Mouse (Mus musculus): ENCODE measurements around the gene Ccdc62. TPM values are rescaled to one million over a fixed set of nuclear protein-coding genes. Genes with fewer than 3 reads are reported as not detected.

Ccdc62 gene
- total RNA-seq, 1 experiment from 2014 or later: 4.7 TPM

GRCm38 (mm10) chr5:124003375-124003774, 72.9 kb downstream of the Ccdc62 start:
- no peak for DNase-seq

DNA sequence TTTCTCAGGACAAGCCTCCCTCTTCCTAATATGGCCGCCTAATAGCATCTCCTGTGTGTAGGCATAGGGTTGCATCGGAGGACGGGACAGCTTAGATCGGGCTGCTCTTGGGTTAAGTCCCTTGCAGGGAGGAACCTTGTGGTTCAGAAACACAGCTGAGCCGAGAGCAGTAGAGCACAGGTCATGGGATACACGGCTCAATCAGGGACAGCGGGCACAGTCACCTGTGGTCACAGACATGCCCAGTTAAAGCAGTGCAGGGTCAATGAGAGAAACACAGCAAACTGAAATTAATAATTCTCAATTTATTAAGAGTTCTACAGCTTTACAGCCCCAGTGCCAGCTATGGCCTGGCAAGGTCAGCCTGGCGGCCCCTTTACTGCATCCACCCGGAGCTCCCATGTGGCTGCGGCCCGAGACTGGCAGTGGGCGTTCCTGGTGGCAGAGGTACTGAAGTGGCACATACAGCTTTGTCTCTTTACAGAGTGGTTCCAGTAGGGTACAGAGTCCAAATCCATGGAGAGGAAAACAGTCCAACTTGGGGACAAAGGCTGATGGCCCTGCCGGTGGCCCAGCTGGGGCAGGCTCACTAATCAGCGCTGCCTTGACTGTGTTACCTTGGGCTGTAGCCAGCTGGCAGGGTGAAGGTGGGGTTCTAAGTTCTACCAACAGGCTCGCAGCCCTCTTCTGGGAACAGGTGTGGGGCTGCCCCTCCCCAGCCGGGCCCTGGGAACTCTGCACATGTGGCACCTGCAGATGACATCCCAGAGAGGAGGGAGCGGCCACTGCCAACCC, 74.1 kb downstream of the Ccdc62 start:
- peak; percentile 77 for DNase-seq

- no peak for DNase-seq
Observed at GRCm38 (mm10) chr5:124005151-124005500, 74.6 kb downstream of the Ccdc62 start.

DNA sequence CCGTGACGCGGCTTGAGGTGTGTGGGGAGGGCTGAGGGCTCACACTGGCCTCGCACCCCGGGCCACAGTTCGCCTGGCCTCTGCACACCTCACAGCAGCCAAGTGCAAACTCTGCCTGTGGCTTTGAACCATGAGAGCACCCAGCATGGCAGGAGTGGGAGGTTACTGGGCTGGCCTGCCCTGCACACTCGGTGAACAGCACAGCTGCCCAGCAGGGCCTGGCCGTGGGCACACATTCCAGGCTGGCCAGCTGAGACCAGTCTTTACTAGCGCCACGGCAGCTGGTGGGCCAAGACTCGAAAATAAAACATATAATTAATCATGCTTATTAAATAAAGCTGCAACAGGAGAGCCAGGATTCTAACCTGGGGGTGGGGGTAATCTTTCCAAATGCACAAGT, 75.1 kb downstream of the Ccdc62 start:
- DNase-seq: no peak

- no peak for DNase-seq
Observed at GRCm38 (mm10) chr5:124006082-124006873, 75.8 kb downstream of the Ccdc62 start.

DNA sequence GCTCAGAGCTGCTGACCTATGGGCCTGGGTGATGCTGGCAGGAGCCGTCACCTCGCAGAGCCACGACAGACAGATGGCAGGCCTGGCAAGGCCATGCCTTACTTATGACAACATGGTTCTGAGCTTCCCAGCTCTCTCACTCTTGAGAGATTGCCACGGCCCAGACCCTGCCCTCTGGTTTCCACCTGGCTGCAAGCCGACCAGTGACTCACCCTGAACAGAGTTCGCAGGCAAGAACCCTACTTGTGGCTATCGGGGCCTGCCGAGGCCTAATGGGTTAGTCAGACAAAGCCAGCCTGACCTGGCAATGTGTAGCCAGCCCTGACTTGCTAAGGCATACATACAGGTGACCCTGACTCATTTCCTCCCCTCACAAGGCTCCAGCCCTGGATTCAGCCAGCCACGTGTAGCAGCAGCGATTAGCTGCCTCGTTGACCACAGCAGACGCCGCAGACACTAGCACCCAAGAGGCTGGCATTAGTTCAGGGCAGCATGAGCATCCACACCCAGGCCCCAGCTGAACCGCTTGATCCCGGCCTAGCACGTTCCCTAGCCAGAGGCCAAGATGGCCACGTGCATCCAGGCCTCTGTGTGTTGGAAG, 76.5 kb downstream of the Ccdc62 start:
- peak; percentile 95 for DNase-seq

GRCm38 (mm10) chr5:124010077-124010476, 79.6 kb downstream of the Ccdc62 start:
- no peak for DNase-seq

DNA sequence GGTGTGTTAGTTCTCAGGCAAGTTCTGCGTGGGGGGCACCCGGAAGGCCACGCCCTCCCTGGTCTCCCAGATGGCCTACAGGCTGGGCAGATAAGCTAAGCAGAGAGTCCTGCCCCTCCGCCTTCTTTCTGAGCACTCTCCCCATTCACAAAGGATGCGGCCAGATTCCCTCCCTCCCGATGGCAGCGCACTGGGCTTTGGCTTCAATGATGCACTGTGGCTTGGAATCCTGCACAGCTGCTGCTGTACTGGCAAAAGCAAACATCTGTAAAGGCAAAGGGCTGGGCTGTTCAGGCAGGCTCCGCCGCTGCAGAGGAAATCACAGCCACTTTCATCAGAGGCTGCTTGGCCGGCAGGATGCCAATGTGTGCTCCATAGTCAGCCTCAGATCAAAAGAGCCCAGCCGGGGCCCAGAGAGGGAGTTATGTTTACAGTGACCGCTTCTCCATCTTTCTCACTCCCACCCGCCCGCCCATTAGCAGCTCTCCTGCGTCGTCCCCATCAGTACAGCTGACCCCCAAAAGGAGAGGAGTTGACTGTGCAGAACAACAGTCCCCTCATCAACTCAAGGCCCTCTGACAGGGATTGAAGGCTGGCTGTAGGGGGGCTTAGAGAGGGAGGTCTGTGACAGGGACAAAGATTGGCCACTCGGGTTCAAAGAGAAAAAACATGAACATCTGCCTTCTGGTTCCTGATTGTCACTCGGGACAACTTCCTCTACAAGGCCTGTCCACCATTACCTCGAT, 80.6 kb downstream of the Ccdc62 start:
- DNase-seq: peak; percentile 84

DNA sequence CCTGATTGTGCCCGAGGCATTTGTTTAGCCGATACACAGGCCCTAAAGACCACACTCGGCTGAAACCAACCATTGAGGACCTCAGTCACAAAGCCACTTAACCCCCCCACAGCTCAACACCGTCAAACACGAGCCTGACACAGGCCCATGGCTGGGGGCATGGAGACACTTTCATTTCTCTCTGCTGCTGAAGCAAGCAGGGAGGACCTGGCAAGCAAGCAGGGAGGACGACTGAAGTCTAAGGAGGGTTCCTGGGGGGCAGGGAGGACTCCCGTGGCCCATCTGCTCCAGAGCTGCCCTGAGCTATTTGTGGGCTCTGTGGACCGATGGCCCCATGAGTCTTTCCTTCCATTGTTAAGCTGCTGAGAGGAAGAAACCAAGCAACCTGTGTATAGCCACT, 81.4 kb downstream of the Ccdc62 start:
- no peak for DNase-seq

DNA sequence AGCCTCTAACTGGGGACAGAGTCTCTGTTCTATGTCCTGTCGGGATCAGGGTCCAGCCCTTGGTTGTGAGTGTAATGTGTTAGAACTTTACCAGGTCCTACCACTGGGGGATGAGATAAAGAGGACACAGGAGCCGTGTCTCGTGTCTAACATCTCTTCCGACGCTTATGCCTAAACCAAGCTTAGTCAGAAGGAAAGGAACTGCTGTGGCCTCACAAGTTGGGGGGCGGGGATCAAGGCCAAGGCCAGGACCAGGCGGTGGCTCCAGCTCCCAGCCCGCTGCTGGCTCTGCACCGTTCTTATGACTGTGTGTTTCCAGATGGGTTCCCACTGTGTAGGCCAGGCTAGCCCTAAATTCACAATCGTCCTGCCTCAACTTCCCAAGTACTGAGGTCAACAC, 82.4 kb downstream of the Ccdc62 start:
- DNase-seq: peak; percentile 81

- DNase-seq: no peak
Observed at GRCm38 (mm10) chr5:124013747-124014146, 83.3 kb downstream of the Ccdc62 start.

DNA sequence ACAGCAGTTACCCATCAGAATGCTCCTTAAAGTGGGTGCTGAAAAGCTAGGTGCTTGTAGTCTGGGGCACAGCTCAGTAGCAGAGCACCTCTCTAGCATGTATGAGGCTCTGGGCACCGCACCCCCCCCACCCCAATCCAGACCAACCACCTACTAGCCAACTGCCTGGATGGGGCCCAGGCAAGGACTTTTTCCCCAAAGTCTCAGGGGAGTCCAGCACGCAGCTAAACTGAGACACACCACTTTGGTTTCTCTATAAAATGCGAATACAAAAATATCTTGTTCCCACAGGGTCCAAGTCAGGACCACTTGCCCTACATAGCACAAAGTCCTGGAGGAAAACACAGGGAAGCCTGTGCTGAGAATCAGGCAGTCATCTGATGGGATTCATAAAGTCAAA, 83.7 kb downstream of the Ccdc62 start:
- DNase-seq: no peak

DNA sequence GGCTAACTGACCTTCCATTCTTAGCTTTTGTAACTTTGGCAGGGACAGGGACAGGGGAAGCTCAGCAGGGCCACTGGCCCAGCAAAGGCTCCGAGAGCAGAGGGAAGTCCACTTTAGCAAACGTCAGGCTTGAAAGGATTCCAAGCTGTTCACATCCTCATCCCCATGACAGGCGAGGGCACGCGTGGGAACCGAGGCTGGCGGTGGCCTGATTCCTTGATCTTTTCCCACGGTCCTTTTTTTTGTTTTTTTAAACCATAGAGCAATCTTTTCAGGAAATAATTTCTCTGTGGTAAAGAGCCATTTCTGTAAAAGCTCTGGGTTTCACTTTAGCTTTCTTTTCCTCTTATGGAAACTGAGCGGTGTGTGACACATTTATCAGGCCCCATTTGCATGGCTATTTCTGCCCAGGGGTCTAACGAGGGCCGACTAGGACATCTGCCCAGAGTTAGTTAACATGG, 84.3 kb downstream of the Ccdc62 start:
- DNase-seq: peak; percentile 74

DNA sequence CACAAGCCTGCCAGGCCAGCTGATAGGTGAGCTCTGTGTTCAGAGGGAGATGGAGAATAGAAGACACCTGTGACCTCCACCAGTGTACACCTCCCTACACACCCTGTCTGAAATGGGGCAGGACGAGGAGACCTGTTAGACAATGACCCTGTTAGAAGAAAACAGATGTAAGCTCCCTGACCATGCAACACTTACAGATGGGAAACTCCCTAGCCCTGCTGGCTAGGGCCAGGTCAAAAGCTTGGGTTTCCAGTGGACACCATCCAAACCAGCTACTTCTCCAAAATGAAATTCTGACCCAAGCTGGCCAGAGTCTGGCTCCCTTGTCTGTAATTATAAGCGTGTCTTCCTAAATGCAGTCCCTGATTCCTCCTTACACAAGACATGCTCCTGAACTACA, 85.2 kb downstream of the Ccdc62 start:
- no peak for DNase-seq

DNA sequence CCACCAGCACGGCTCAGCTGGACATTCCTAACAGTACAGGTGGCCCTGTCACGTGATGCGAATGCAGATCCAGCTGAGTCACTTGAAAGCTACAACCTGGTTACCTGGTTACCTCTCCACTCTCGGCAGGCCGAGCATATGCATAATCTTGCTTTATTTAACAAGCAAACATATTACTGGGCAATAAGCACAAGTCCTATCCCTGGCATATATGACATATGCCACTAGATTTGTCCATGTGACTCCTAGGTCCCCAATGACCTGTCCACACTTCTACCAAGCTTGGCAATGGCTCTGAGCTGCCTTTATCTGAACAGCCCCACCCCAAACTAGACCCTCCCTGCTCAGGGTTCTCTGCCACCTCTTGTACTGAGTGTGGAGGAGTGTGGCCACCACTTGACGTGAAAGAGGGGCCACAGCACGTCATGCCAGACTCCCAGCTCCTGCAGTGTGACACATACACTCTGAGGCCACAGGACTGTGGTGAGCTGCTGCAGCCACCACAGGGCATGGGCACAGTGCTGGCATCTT, 85.9 kb downstream of the Ccdc62 start:
- no peak for DNase-seq

- no peak for DNase-seq
Observed at GRCm38 (mm10) chr5:124017941-124018340, 87.5 kb downstream of the Ccdc62 start.

DNA sequence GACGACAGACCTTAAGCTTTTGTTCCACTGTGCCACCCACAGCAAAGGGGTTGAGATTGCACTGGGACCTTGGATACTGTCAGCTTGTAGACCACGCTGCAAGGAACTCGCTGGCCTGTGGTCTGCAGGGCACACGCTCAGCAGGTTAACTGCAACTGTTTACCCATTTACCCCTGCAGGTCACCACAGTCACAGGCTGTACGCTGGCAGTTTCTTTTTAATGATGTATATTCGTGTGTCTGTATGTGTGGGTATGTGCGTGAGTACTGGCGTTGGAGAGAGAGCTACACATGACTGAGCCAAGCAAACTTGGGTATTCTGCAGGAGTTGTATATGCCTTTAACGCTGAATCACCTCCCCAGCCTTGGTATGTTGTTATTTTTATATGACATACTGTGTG, 88.2 kb downstream of the Ccdc62 start:
- no peak for DNase-seq

Small RNA genes within 50 kb of the gene (microRNA-seq; reads per million reads assigned to microRNA genes)
- gene Mir7032: 0 to 0.38 reads per million in 2 experiments

Other genes with a start within 250 kb of the Ccdc62 start
- gene Clip1, start 246.1 kb upstream of the Ccdc62 start, total RNA-seq (2021): 63.1 and 64.8 TPM in 2 replicates
- 46.9 and 58.0 TPM in 2 replicates for gene Zcchc8, start 209.6 kb upstream of the Ccdc62 start, total RNA-seq (2021)
- 85.8 and 91.7 TPM in 2 replicates for gene Rsrc2, start 181.3 kb upstream of the Ccdc62 start, total RNA-seq (2021)
- gene Kntc1, start 181.0 kb upstream of the Ccdc62 start, total RNA-seq (2021): 8.5 and 10.7 TPM in 2 replicates
- 0.45 and 0.78 TPM in 2 replicates for gene Hcar2, start 65.2 kb upstream of the Ccdc62 start, total RNA-seq (2021)
- gene Hcar1, start 50.7 kb upstream of the Ccdc62 start, total RNA-seq (2021): 2.5 and 3.2 TPM in 2 replicates
- gene Denr, start 23.5 kb upstream of the Ccdc62 start, total RNA-seq (2021): 78.3 and 86.9 TPM in 2 replicates
- gene Gm43518, start 3.3 kb upstream of the Ccdc62 start, total RNA-seq (2021): 1.7 TPM in 1 of 2 replicates, not detected in the other
- 18.0 and 26.6 TPM in 2 replicates for gene Hip1r, start 42.9 kb downstream of the Ccdc62 start, total RNA-seq (2021)
- gene Vps37b, start 101.6 kb downstream of the Ccdc62 start, total RNA-seq (2021): 65.2 and 85.1 TPM in 2 replicates
- gene Abcb9, start 165.1 kb downstream of the Ccdc62 start, total RNA-seq (2021): 10.5 and 10.6 TPM in 2 replicates
- gene Ogfod2, start 181.6 kb downstream of the Ccdc62 start, total RNA-seq (2021): 35.8 and 37.1 TPM in 2 replicates
- gene Arl6ip4, start 185.4 kb downstream of the Ccdc62 start, total RNA-seq (2021): 48.5 and 64.0 TPM in 2 replicates